Mouse (Mus musculus) CH12.LX (cell line): ENCODE results near the gene RPS10-NUDT3. TPM values are rescaled to one million over a fixed set of nuclear protein-coding genes. Genes with fewer than 3 reads are reported as not detected.

Experiments
- DNase-seq: peaks from one replicate; pipeline ENCODE4 v3.0.0-alpha.2; 2013; ENCODE audit errors: extremely low read depth
- H3K27ac ChIP-seq: 2 replicates; pipeline ENCODE4 v1.5.1; 2012; ENCODE audit warnings: low read depth, mild to moderate bottlenecking, control low read depth, moderate library complexity; ENCODE audit not compliant: insufficient read depth
- H3K27me3 ChIP-seq: replicated peaks from 2 replicates; pipeline ENCODE3; 2012; ENCODE audit warnings: inconsistent platforms
- H3K36me3 ChIP-seq, 2 experiments: replicated peaks in 1 of 2; 2 replicates each; pipeline versions ENCODE3 to v1.6.1; 2012; ENCODE audit warnings: inconsistent platforms in 1 of 2, low read length in 1 of 2, mild to moderate bottlenecking in 1 of 2, mixed read lengths in 1 of 2, moderate library complexity in 1 of 2; ENCODE audit not compliant: control insufficient read depth in 1 of 2, insufficient read depth in 1 of 2
- H3K4me1 ChIP-seq, 2 experiments: 2 replicates each; pipeline ENCODE4 v1.6.1; 2012; ENCODE audit warnings: inconsistent platforms in 1 of 2, moderate library complexity in 1 of 2; ENCODE audit not compliant: insufficient read depth in 2 of 2, control insufficient read depth in 1 of 2
- H3K4me2 ChIP-seq: 2 replicates; pipeline ENCODE4 v1.6.1; 2012; ENCODE audit warnings: low read depth, mild to moderate bottlenecking, control low read depth; ENCODE audit not compliant: poor library complexity, insufficient read depth, severe bottlenecking
- H3K4me3 ChIP-seq, 3 experiments: fragments of 150-350 bp in 1 of 3; sonication (generic) in 1 of 3; replicated peaks in 1 of 3; 2 replicates each; pipeline versions ENCODE3 to v1.5.1; 2011 to 2012; ENCODE audit warnings: low read depth in 2 of 3, low read length in 2 of 3, mild to moderate bottlenecking in 2 of 3, moderate library complexity in 2 of 3, control low read depth in 1 of 3, improper control_type of control experiment in 1 of 3, inconsistent platforms in 1 of 3, mixed read lengths in 1 of 3; ENCODE audit not compliant: poor library complexity in 1 of 3
- H3K79me2 ChIP-seq: replicated peaks from 2 replicates; pipeline ENCODE4 v1.6.1; 2012; ENCODE audit warnings: mild to moderate bottlenecking, moderate library complexity; ENCODE audit not compliant: control insufficient read depth, poor library complexity, insufficient read depth, severe bottlenecking; ENCODE audit errors: extremely low read depth
- H3K9ac ChIP-seq: 2 replicates; pipeline ENCODE4 v1.6.1; 2012; ENCODE audit warnings: low read depth, mild to moderate bottlenecking, control low read depth, moderate library complexity; ENCODE audit not compliant: insufficient read depth
- H3K9me3 ChIP-seq: replicated peaks from 2 replicates; pipeline ENCODE3; 2012; ENCODE audit warnings: low read length, inconsistent platforms, mixed read lengths
- BHLHE40 ChIP-seq: IDR thresholded peaks from 2 replicates; pipeline ENCODE4 v1.6.1; 2011; ENCODE audit warnings: mild to moderate bottlenecking, low read depth, low read length, improper control_type of control experiment
- CHD2 ChIP-seq: IDR thresholded peaks from 2 replicates; pipeline ENCODE4 v1.6.1; 2011; ENCODE audit warnings: low read length, improper control_type of control experiment
- EP300 ChIP-seq: IDR thresholded peaks from 2 replicates; pipeline ENCODE4 v1.6.1; 2011; ENCODE audit warnings: low read length, improper control_type of control experiment
- ETS1 ChIP-seq: conservative IDR thresholded peaks from 2 replicates; pipeline ENCODE4 v1.6.1; 2012; ENCODE audit warnings: low read depth, mild to moderate bottlenecking, inconsistent platforms, low read length, improper control_type of control experiment, moderate library complexity
- JUN ChIP-seq: IDR thresholded peaks from 2 replicates; pipeline ENCODE4 v1.6.1; 2011; ENCODE audit warnings: low read depth, mild to moderate bottlenecking, low read length, improper control_type of control experiment, moderate library complexity; ENCODE audit not compliant: insufficient read depth
- MAFK ChIP-seq: IDR thresholded peaks from 2 replicates; pipeline ENCODE4 v1.6.1; 2011; ENCODE audit warnings: low read length, improper control_type of control experiment; ENCODE audit not compliant: insufficient replicate concordance
- NRF1 ChIP-seq: IDR thresholded peaks from 2 replicates; pipeline ENCODE4 v1.6.1; 2014; ENCODE audit warnings: low read depth, mild to moderate bottlenecking, inconsistent platforms, low read length, improper control_type of control experiment, moderate library complexity
- SIN3A ChIP-seq: IDR thresholded peaks from 2 replicates; pipeline ENCODE4 v1.6.1; 2012; ENCODE audit warnings: low read length, improper control_type of control experiment, inconsistent platforms
- TBP ChIP-seq: conservative IDR thresholded peaks from 2 replicates; pipeline ENCODE4 v1.6.1; 2011; ENCODE audit warnings: low read depth, low read length, improper control_type of control experiment
- ZC3H11A ChIP-seq: IDR thresholded peaks from 2 replicates; pipeline ENCODE4 v1.6.1; 2012; ENCODE audit warnings: low read depth, mild to moderate bottlenecking, inconsistent platforms, low read length, improper control_type of control experiment
- ZMIZ1 ChIP-seq: IDR thresholded peaks from 2 replicates; pipeline ENCODE4 v1.6.1; 2012; ENCODE audit warnings: low read depth, mild to moderate bottlenecking, inconsistent platforms, low read length, improper control_type of control experiment
- dilution Hi-C: fragments of 300-500 bp; cut with MboI; formaldehyde crosslinking; loops from 2 replicates; pipeline ENCODE4 v1.14.3; 2020; ENCODE audit warnings: low sequenced_read_pairs; ENCODE audit not compliant: extremely low pct_unique_long_range_greater_than_20kb, extremely low pct_ligation_motif_present
- in situ Hi-C: fragments of 300-500 bp; cut with MboI; formaldehyde crosslinking; loops from 3 replicates; pipeline ENCODE4 v1.14.3; 2019; ENCODE audit warnings: low sequenced_read_pairs, low pct_ligation_motif_present, low pct_unique_long_range_greater_than_20kb, mixed read lengths
- polyA plus RNA-seq: library from polyadenylated mRNA; unstranded; fragments of >175 nt; gene quantifications from 2 replicates; pipeline ENCODE4 v1.2.1, GENCODE M21; 2012; ENCODE audit warnings: low read depth; ENCODE audit not compliant: insufficient read length
- total RNA-seq, 2 experiments: library from RNA; depleted of rRNA; stranded (reverse); fragments of 300-350 nt in 1 of 2; fragments of >200 nt in 1 of 2; gene quantifications; 2 replicates each; pipeline ENCODE4 v1.2.3; 2012 to 2014

Gene RPS10-NUDT3
- total and polyA plus RNA-seq, 3 experiments, result 30.3 TPM; not detected in 2

DNA sequence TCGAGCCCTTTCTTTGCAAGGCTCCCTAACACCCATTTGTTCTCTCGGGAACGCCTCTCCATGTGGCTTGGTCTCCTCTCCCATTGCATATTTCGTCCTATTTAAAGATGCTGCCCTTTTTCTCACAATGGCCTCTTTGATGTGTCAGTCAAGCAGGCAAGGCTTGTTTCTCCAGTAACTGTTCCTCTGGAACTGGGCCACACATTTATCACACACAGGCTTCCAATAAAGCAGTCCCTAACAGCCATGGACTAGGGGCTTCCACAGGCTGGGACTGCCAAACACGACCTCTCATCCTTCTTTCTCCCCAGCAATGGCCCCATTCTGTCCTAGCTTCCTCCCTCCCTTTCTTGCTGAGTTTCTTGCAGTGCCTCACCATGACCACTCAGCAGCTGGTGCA, 8.3 kb downstream of the RPS10-NUDT3 start:
- Histone ChIP-seq H3K4me1 (peaks cover 3 to 21% of the 10 kb centered on the region in 2 experiments), H3K4me3 (no peak overlapping the region), H3K27me3 (no peaks in the 10 kb centered on the region), H3K79me2 (peaks cover 19% of the 10 kb centered on the region), H3K27ac (no peak overlapping the region), H3K4me2 (no peak overlapping the region), H3K9me3 (no peaks in the 10 kb centered on the region), H3K36me3 (peaks cover 25 to 27% of the 10 kb centered on the region in 2 experiments), H3K9ac (no peak overlapping the region)
- DNase-seq, result no peak
- in situ Hi-C loops, result no loop called here
- TF ChIP-seq BHLHE40 (no peak), EP300 (no peak), JUN (no peak), SIN3A (no peak), ETS1 (no peak), ZC3H11A (no peak), CHD2 (no peak), MAFK (no peak), TBP (no peak), ZMIZ1 (no peak)
- dilution Hi-C loops, result no loop called here

DNA sequence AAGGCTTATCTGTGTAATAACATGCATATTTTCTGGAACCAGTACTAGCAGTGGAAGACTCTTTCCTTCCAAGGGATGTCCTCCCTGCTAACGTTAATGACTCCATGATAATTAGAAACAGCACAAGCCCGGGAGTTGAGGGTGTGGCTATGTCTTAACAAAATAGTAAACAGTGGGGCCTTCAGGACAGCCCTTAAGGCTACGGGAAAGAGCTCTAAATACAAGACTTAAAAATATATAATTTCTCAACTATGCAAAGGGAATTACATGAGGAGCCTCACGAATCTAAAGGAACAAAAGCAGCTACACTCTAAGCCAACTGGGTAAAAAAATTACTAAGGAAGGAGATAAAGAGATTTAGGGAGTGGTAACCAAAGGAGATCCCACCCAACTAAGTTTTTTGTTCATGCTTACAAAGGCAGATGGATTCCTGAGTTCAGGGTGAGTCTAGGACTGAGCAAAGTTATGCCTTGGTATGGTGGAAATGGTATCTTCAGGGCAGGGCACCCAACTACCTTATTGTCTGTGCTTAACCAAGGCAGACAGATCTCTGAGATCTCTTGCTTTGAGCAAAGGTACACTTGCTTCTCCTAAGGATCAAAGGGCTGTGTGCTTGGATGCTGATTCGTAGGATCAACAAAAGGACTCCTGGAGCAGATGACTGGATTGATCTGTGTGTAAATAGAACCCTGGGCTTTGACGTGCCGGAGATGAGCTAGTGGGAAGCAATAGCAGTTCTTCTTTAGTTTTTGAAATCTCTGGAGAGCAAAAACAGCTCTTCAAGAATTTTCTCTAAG, 9.4 kb downstream of the RPS10-NUDT3 start:
- Histone ChIP-seq H3K27ac (no peak overlapping the region), H3K4me1 (peaks cover 3 to 21% of the 10 kb centered on the region in 2 experiments; a peak in 3 of 4 replicates), H3K27me3 (no peaks in the 10 kb centered on the region), H3K4me3 (no peak overlapping the region), H3K79me2 (peaks cover 17% of the 10 kb centered on the region), H3K36me3 (peaks cover 14 to 17% of the 10 kb centered on the region in 2 experiments), H3K9ac (no peak overlapping the region), H3K4me2 (no peak overlapping the region), H3K9me3 (no peaks in the 10 kb centered on the region)
- dilution Hi-C loops (no loop called here), in situ Hi-C loops (no loop called here)
- TF ChIP-seq NRF1, result no peak
- no peak for TF ChIP-seq ETS1
- TF ChIP-seq BHLHE40, result no peak
- TF ChIP-seq TBP, result peak; percentile 80
- no peak for DNase-seq
